Mouse (Mus musculus) stomach, embryonic 16.5 days (tissue): Measurements from ENCODE around the gene 1700028P14Rik. TPM values are rescaled to one million over a fixed set of nuclear protein-coding genes. Genes with fewer than 3 reads are reported as not detected.

Experiments used
- ATAC-seq: fragments of 200-750 bp; cut with Nextera tagmentation; 2 replicates; pipeline ENCODE4 v1.8.0; 2017; ENCODE audit warnings: moderate number of reproducible peaks, moderate TSS enrichment; ENCODE audit not compliant: insufficient read depth, low FRiP score
- H3K27ac ChIP-seq: fragments of 300-500 bp; sonication (generic); 2 replicates; pipeline ENCODE4 v1.5.1; 2014; ENCODE audit warnings: low read length
- H3K27me3 ChIP-seq: fragments of 300-500 bp; sonication (generic); 2 replicates; pipeline ENCODE4 v1.6.1; 2014; ENCODE audit warnings: low read length, control low read depth, mixed read lengths; ENCODE audit not compliant: control insufficient read depth, insufficient read depth
- H3K36me3 ChIP-seq: fragments of 300-500 bp; sonication (generic); 2 replicates; pipeline ENCODE4 v1.6.1; 2014; ENCODE audit warnings: low read length; ENCODE audit not compliant: control insufficient read depth, insufficient read depth
- H3K4me1 ChIP-seq: fragments of 300-500 bp; sonication (generic); 2 replicates; pipeline ENCODE4 v1.6.1; 2014; ENCODE audit warnings: low read length, control low read depth, mixed read lengths; ENCODE audit not compliant: control insufficient read depth, insufficient read depth
- H3K4me2 ChIP-seq: fragments of 300-500 bp; sonication (generic); 2 replicates; pipeline ENCODE4 v1.6.1; 2014; ENCODE audit warnings: low read depth, low read length, mixed read lengths
- H3K4me3 ChIP-seq: fragments of 300-500 bp; sonication (generic); replicated peaks from 2 replicates; pipeline ENCODE4 v1.5.1; 2014; ENCODE audit warnings: mild to moderate bottlenecking, low read length
- H3K9ac ChIP-seq: fragments of 300-500 bp; sonication (generic); 2 replicates; pipeline ENCODE4 v1.6.1; 2014; ENCODE audit warnings: low read length
- H3K9me3 ChIP-seq: fragments of 300-500 bp; sonication (generic); replicated peaks from 2 replicates; pipeline ENCODE4 v1.6.1; 2016; ENCODE audit warnings: low read length, control low read depth; ENCODE audit not compliant: control insufficient read depth
- WGBS: fragments of 180-500 bp; shearing (Covaris S2); extraction: QIAGEN DNeasy Blood & Tissue Kit; methylation state at CpG from one replicate; pipeline ENCODE4 v1.1.7; 2014; 5-methylcytosine and 5-hydroxymethylcytosine counted together
- polyA plus RNA-seq: library from polyadenylated mRNA; unstranded; fragments of >200 nt; fragmentation: Nextera tagmentation; extraction: Ambion mirVana; gene quantifications from 2 replicates; pipeline ENCODE4 v1.2.1, GENCODE M21; 2015

1700028P14Rik gene
- polyA plus RNA-seq, 1 experiment from 2014 or later, result not detected

- ATAC-seq, result no peak
- H3K9me3 ChIP-seq, result no peaks in the 10 kb centered on the region
- no peaks in the 10 kb centered on the region for H3K36me3 ChIP-seq
- H3K4me1 ChIP-seq, result no peaks in the 10 kb centered on the region
- no peak overlapping the region for H3K4me2 ChIP-seq
- no peaks in the 10 kb centered on the region for H3K27me3 ChIP-seq
- H3K9ac ChIP-seq, result no peak overlapping the region
- WGBS, result 67% methylated on average over 5 of the region's 5 CpGs
- no peak overlapping the region for H3K27ac ChIP-seq
- H3K4me3 ChIP-seq, result no peak overlapping the region
Measured at GRCm38 (mm10) chr19:23636786-23637185, 15.8 kb downstream of the 1700028P14Rik start.

DNA sequence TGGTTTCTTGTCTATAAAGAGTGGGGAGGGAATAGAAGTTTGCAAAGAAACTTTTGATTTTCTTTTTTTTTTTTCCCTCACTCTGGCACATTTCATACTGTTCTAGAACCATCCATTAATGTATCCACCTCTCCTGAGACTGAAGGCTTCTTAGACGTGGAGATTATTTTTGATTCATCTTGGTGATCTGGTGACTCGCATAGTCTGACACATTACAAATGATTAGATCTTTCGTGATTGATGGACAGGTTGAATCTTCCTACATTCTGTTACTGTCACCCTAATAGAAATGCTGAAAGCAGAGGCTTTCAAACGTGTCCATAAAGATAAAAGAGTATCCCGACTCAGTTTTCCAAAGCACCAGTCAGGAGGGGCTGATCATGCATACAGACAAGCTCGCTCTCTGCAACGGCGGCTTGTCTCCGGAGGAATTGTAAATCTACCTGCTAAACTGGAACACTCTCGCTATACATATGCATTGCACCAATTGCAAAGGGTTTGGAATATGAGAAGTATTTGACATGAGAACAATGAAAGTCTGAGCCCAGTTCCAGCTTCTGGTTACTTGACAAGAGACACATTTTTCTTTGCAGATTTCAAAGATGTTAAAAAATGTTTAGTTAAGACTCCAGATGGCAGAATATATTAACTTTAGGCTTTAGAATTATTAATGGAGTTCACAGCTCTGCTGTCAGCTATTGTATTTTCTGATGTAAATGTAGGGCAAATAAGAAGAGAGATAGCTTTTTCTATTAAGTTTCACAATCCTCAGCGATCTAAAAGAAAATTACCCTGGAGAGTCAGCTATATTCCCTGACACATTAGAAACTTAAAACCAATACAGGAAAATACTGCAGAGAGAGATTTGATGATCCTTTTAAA is 20.8 kb downstream of the 1700028P14Rik start:
- Histone ChIP-seq H3K4me2 (no peak overlapping the region), H3K9me3 (no peaks in the 10 kb centered on the region), H3K27ac (no peak overlapping the region), H3K27me3 (no peaks in the 10 kb centered on the region), H3K4me1 (no peaks in the 10 kb centered on the region), H3K9ac (no peak overlapping the region), H3K4me3 (no peak overlapping the region), H3K36me3 (no peaks in the 10 kb centered on the region)
- 51% methylated on average over 11 of the region's 11 CpGs for WGBS
- ATAC-seq, result no peak

- Histone ChIP-seq H3K9ac (no peak overlapping the region), H3K9me3 (no peaks in the 10 kb centered on the region), H3K27me3 (no peaks in the 10 kb centered on the region), H3K36me3 (no peaks in the 10 kb centered on the region), H3K4me3 (no peak overlapping the region), H3K4me2 (no peak overlapping the region), H3K4me1 (no peaks in the 10 kb centered on the region), H3K27ac (no peak overlapping the region)
- ATAC-seq, result no peak
- 73% methylated on average over 7 of the region's 7 CpGs for WGBS
Measured at GRCm38 (mm10) chr19:23614268-23614667, 38.3 kb downstream of the 1700028P14Rik start.

GRCm38 (mm10) chr19:23609724-23610123 is 42.9 kb downstream of the 1700028P14Rik start:
- Histone ChIP-seq H3K4me1 (no peaks in the 10 kb centered on the region), H3K36me3 (no peaks in the 10 kb centered on the region), H3K27me3 (no peaks in the 10 kb centered on the region), H3K9me3 (no peaks in the 10 kb centered on the region), H3K4me3 (no peak overlapping the region), H3K9ac (no peak overlapping the region), H3K4me2 (no peak overlapping the region), H3K27ac (no peak overlapping the region)
- ATAC-seq, result no peak
- WGBS, result 57% methylated on average over 4 of the region's 4 CpGs

DNA sequence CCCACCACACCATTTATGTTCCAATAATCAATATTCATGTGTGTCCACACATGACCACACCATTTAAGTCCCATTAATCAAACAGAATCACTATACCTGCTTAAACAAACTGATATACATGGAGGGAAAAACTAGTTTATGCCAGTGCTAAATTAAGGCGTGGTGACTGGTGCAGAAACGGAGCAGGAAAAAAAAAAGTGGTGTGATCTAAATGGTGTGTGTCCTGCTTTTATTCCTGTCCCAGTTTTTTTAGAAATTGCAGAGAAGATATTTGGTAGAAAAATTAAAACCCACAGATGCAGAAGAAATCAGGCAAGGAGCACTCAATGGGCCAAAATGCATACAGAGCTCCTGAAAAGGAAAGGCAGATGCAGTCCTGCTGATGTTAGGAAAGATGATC is 44.7 kb downstream of the 1700028P14Rik start:
- Histone ChIP-seq H3K4me1 (no peaks in the 10 kb centered on the region), H3K4me2 (no peak overlapping the region), H3K9ac (no peak overlapping the region), H3K36me3 (no peaks in the 10 kb centered on the region), H3K27ac (no peak overlapping the region), H3K27me3 (no peaks in the 10 kb centered on the region), H3K9me3 (no peaks in the 10 kb centered on the region), H3K4me3 (no peak overlapping the region)
- no peak for ATAC-seq
- 70% methylated on average over 2 of the region's 2 CpGs for WGBS

- H3K4me2 ChIP-seq, result no peak overlapping the region
- H3K4me1 ChIP-seq, result no peaks in the 10 kb centered on the region
- H3K9ac ChIP-seq, result no peak overlapping the region
- 83% methylated on average over 3 of the region's 3 CpGs for WGBS
- H3K9me3 ChIP-seq, result no peaks in the 10 kb centered on the region
- no peak overlapping the region for H3K4me3 ChIP-seq
- H3K27me3 ChIP-seq, result no peaks in the 10 kb centered on the region
- H3K27ac ChIP-seq, result no peak overlapping the region
- no peak for ATAC-seq
- H3K36me3 ChIP-seq, result no peaks in the 10 kb centered on the region
Measured at GRCm38 (mm10) chr19:23594950-23595349, 57.7 kb downstream of the 1700028P14Rik start.

GRCm38 (mm10) chr19:23578606-23579355 is 73.8 kb downstream of the 1700028P14Rik start:
- H3K27ac ChIP-seq, result no peak overlapping the region
- 70% methylated on average over 11 of the region's 11 CpGs for WGBS

DNA sequence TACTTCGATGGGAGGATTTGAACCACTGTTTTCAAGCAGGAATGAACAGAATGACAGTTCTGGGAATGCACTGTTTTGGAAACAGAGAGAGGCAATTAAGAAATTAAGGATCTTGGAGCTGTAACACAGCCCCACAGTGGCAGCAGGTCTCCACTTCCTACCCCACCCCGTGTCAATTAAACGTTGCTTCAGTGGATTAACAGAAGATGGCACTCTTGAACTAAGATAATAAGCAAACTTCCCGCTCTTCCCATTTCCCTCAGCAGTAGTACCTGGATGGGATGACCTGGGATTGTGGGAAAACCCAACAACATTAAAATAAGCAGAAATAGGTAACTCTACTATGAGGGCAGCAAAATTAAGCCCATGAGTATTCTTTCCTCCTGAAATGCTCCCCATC is 75.9 kb downstream of the 1700028P14Rik start:
- no peak overlapping the region for H3K4me3 ChIP-seq
- H3K9ac ChIP-seq, result no peak overlapping the region
- WGBS, result 38% methylated on average over 4 of the region's 4 CpGs
- no peak for ATAC-seq
- no peak overlapping the region for H3K4me2 ChIP-seq
- no peaks in the 10 kb centered on the region for H3K4me1 ChIP-seq
- no peak overlapping the region for H3K27ac ChIP-seq
- no peaks in the 10 kb centered on the region for H3K36me3 ChIP-seq
- H3K27me3 ChIP-seq, result no peaks in the 10 kb centered on the region
- no peaks in the 10 kb centered on the region for H3K9me3 ChIP-seq

More at GRCm38 (mm10) chr19:23578606-23579355, 73.8 kb downstream of the 1700028P14Rik start:
- Histone ChIP-seq H3K27me3 (no peaks in the 10 kb centered on the region), H3K4me1 (no peaks in the 10 kb centered on the region), H3K9ac (no peak overlapping the region), H3K4me2 (no peak overlapping the region), H3K36me3 (no peaks in the 10 kb centered on the region), H3K4me3 (no peak overlapping the region), H3K9me3 (no peaks in the 10 kb centered on the region)
- no peak for ATAC-seq

DNA sequence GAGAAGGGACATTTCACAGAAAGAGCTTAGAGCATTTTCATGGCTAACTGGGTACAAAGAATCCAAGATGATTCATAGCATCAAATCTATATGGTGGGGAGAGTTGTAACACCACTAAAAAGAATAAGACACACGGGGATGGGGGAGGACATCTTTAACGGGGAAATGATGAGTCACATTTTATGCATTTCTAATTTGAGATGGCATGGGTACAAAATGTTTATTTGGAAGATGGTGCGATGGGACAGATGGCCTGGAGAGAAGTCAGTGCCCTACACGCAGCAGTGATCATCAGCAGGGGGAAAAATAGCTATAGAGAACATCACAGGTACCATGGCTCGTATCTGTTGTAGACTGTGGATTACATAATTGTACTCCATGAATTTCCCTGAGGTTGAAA is 88.9 kb downstream of the 1700028P14Rik start:
- no peak for ATAC-seq
- H3K27me3 ChIP-seq, result no peaks in the 10 kb centered on the region
- H3K36me3 ChIP-seq, result no peaks in the 10 kb centered on the region
- H3K4me3 ChIP-seq, result no peak overlapping the region
- no peaks in the 10 kb centered on the region for H3K4me1 ChIP-seq
- no peak overlapping the region for H3K4me2 ChIP-seq
- H3K27ac ChIP-seq, result no peak overlapping the region
- 82% methylated on average over 5 of the region's 5 CpGs for WGBS
- no peaks in the 10 kb centered on the region for H3K9me3 ChIP-seq
- no peak overlapping the region for H3K9ac ChIP-seq
